Comparison of ENCODE assay signal across 21 mouse cellular contexts in the genomic region with DNA sequence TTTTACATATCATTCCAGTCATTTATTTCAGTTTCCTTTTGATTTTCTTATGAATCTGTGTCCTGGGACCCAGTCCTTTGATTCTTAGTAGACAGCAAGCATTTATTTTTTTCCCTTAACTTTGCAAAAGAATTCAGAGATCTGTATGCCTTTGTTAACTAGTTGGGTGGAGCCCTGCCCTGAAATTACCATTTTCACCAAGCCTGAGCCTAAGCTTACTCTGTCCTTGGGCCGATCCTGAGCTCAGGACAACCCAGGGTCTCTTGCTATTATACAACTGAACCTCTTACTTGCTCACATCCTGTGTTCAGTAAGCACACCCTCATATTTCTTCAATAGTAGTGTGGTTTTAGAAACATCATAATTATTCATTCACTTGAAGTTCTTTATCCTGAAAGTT.
DNase-seq lines count a peak whose midpoint lies in the region; TF ChIP-seq lines count a peak whose summit lies in the region.
"Had no signal": no experiment of that assay in that cellular context is flagged by ENCODE, and none has a peak within 500 bp of the region (broad histone marks: within the 10 kb centered on the region; RNA-seq: fewer than 3 reads in every experiment).

No protein-coding gene starts in this region.

- H3K36me3 ChIP-seq in ES-Bruce4 (ENCODE audit: control insufficient read depth, insufficient read depth, low read length, poor library complexity, severe bottlenecking) (no peaks in the 10 kb centered on the region), ES-E14 (ENCODE audit: control insufficient read depth, insufficient read depth, low read length, poor library complexity, severe bottlenecking) (no peaks in the 10 kb centered on the region)
- H3K36me3 ChIP-seq: embryonic facial prominence, embryonic 10.5 days; embryonic facial prominence, embryonic 12.5 days; forebrain, embryonic 15.5 days had no signal

- DNase-seq in ES-E14 (ENCODE audit: low read depth, low spot score): peak; percentile 17
- DNase-seq in ZHBTc4 (ENCODE audit: low read depth, low spot score): peak; percentile 54
- no peak for DNase-seq in layer of hippocampus, adult 2 months (ENCODE audit: low spot score in 2 of 2)
- no peak for DNase-seq in layer of hippocampus, adult 9-10 months (ENCODE audit: low spot score)
- DNase-seq: adrenal gland, adult 8-10 months; adrenal gland, postnatal 14 days; adrenal gland, postnatal 36 days; B cell, adult 2 months; cerebellum, adult 11-12 months; cerebellum, adult 2 months; cerebellum, adult 9-10 months; cerebellum, postnatal 10 days; cerebellum, postnatal 25 days; forebrain, postnatal 0 days had no signal

- H3K27ac ChIP-seq in ES-Bruce4 (ENCODE audit: insufficient read depth, low read length) (no peak overlapping the region), ES-E14 (ENCODE audit: insufficient read depth, low read depth, low read length, poor library complexity, severe bottlenecking) (no peak overlapping the region)
- no peak overlapping the region for H3K27ac ChIP-seq in layer of hippocampus, adult 2 months
- H3K27ac ChIP-seq: embryonic facial prominence, embryonic 10.5 days; embryonic facial prominence, embryonic 12.5 days; forebrain, embryonic 13.5 days; forebrain, embryonic 15.5 days had no signal

- no peaks in the 10 kb centered on the region for H3K27me3 ChIP-seq in ES-Bruce4 (ENCODE audit: control insufficient read depth, insufficient read depth, low read length, poor library complexity, severe bottlenecking)
- H3K27me3 ChIP-seq: CH12.LX; embryonic facial prominence, embryonic 12.5 days; forebrain, embryonic 13.5 days; forebrain, embryonic 15.5 days; Patski had no signal

- no peak overlapping the region for H3K9ac ChIP-seq in ES-Bruce4 (ENCODE audit: low read depth, poor library complexity, severe bottlenecking)
- H3K9ac ChIP-seq in ES-E14 (ENCODE audit: insufficient read depth, low read depth, low read length, poor library complexity, severe bottlenecking): no peak overlapping the region
- H3K9ac ChIP-seq: embryonic facial prominence, embryonic 12.5 days; forebrain, embryonic 13.5 days; forebrain, embryonic 15.5 days; forebrain, postnatal 0 days had no signal

- in situ Hi-C loops in ES-E14 (cut with MboI; ENCODE audit: low sequenced_read_pairs in 2 of 2, unreplicated experiment in 2 of 2): no loop called here

- TF ChIP-seq EP300 in ES-Bruce4 (IDR thresholded peaks at IDR 0.05; ENCODE audit: insufficient read depth, low read depth, low read length): 0 out of 2 replicates have a peak, but pooled peaks have one; percentile 41

- H3K9me3 ChIP-seq in ES-Bruce4 (replicated peaks; ENCODE audit: control insufficient read depth, insufficient read depth, low read length, poor library complexity, severe bottlenecking) (peaks cover 14% of the 10 kb centered on the region; the same call in 1 of the 2 replicates), ES-E14 (ENCODE audit: control insufficient read depth, insufficient read depth, low read depth, low read length) (no peaks in the 10 kb centered on the region)
- H3K9me3 ChIP-seq: embryonic facial prominence, embryonic 10.5 days; embryonic facial prominence, embryonic 12.5 days; forebrain, embryonic 13.5 days; forebrain, embryonic 15.5 days had no signal

- H3K4me3 ChIP-seq in ES-Bruce4 (ENCODE audit: low read depth, low read length) (no peak overlapping the region), ES-E14 (ENCODE audit: insufficient read depth in 1 of 2, low read depth in 1 of 2, low read length in 2 of 2, poor library complexity in 1 of 2, severe bottlenecking in 1 of 2) (no peak overlapping the region)
- H3K4me3 ChIP-seq in layer of hippocampus, adult 2 months: no peak overlapping the region
- H3K4me3 ChIP-seq: embryonic facial prominence, embryonic 10.5 days; embryonic facial prominence, embryonic 12.5 days; forebrain, embryonic 13.5 days; forebrain, embryonic 15.5 days had no signal

- TF ChIP-seq CTCF in ES-Bruce4 (IDR thresholded peaks at IDR 0.05; ENCODE audit: low read depth, low read length): no peak
- no peak for TF ChIP-seq CTCF in layer of hippocampus, adult 2 months (conservative IDR thresholded peaks at IDR 0.05)

- no peaks in the 10 kb centered on the region for H3K4me1 ChIP-seq in ES-Bruce4 (ENCODE audit: control insufficient read depth, insufficient read depth, low read length)
- H3K4me1 ChIP-seq in ES-E14 (ENCODE audit: control insufficient read depth in 2 of 2, insufficient read depth in 2 of 2, low read length in 2 of 2, poor library complexity in 1 of 2): peaks cover 0 to 14% of the 10 kb centered on the region in 2 experiments; a peak in 2 of 4 replicates
- H3K4me1 ChIP-seq: embryonic facial prominence, embryonic 10.5 days; embryonic facial prominence, embryonic 12.5 days; forebrain, embryonic 13.5 days; forebrain, embryonic 15.5 days had no signal

- no peak for TF ChIP-seq POLR2A in ES-Bruce4 (IDR thresholded peaks at IDR 0.05; ENCODE audit: insufficient read depth, low read length)

TF ChIP-seq in ES-E14, 5 proteins besides CTCF, POLR2A, EP300 and RAD21:
- TF ChIP-seq ZC3H11A (IDR thresholded peaks at IDR 0.05; ENCODE audit: borderline replicate concordance, low read depth, low read length): no peak
- no peak for TF ChIP-seq HCFC1 (IDR thresholded peaks at IDR 0.05; ENCODE audit: borderline replicate concordance, insufficient read depth, low read length)
- TF ChIP-seq ZNF384 (IDR thresholded peaks at IDR 0.05; ENCODE audit: low read depth, low read length): no peak
- no peak for TF ChIP-seq CHD2 (IDR thresholded peaks at IDR 0.05; ENCODE audit: low read depth, low read length)
- TF ChIP-seq MAFK (IDR thresholded peaks at IDR 0.05; ENCODE audit: insufficient read depth, low read depth, low read length): no peak
TF ChIP-seq in ES-E14: peak in this region for 0.

Comparison
In these comparisons a context has a peak if more than half of its experiments do, and no peak if none do; other contexts are left out.
1. DNase-seq: peak in ES-E14 (single experiment) and ZHBTc4 (single experiment); none in layer of hippocampus, adult 2 months (0 of 2) and layer of hippocampus, adult 9-10 months (single experiment).